Mouse (Mus musculus): ENCODE results near the gene Gm45785.
"Not testable (repeated sequence)": the region's sequence is repeated elsewhere in the genome, so short reads cannot be mapped to it uniquely, and the experiment has no call there.

Gm45785 gene

GRCm38 (mm10) chr7:140855860-140856784 is at the start of gene Gm45785:
Gene Gm45785 (minus strand): TSS chr7:140856331.
- DNase-seq (ENCODE audit: low read depth, low spot score): peak; percentile 96

DNA sequence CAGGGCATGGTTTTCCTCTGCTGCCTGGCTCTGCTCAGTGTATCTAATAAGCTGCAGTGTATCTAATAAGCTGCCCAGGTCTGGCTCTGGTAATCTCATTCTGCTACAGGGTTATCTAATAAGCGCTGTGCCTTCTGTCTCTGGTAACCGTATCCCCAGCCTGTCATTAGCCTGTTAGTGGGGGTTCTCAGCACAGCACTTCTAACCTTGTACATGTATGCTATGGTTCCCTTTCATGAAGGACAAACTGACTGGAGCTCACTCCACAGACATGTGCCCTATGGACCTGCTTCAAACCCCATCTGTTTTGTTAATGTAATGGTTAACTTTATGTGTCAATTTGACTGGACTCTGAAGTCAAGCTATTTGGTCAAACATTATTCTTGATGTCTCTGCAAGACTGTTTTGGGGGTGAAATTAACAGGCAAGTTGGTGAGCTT is 49.5 kb upstream of the Gm45785 start:
- DNase-seq (ENCODE audit: low read depth, low spot score): no peak

DNA sequence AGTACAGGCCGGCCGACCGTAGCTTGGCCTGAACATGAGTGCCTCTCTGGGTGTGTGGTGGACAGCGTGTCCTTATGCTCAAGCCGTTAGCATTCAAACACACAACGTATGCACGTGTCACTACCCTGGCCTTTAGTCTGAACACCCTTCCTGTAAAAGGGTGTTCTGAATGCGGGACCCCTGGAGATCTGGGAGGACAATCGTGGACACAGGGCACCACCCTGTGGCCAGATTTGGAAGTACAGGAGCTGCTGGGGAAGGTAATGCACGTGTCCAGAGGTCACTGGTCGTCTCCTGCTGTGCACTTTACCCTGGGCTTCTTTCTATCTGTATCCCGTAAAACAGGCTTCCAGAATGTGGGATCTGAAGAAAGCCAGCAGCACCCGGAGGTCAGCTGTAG is 47.1 kb upstream of the Gm45785 start:
- peak; percentile 74 for DNase-seq (ENCODE audit: low read depth, low spot score)

- DNase-seq (ENCODE audit: low read depth, low spot score): no peak
Observed at GRCm38 (mm10) chr7:140902036-140902875, 46.1 kb upstream of the Gm45785 start.

DNA sequence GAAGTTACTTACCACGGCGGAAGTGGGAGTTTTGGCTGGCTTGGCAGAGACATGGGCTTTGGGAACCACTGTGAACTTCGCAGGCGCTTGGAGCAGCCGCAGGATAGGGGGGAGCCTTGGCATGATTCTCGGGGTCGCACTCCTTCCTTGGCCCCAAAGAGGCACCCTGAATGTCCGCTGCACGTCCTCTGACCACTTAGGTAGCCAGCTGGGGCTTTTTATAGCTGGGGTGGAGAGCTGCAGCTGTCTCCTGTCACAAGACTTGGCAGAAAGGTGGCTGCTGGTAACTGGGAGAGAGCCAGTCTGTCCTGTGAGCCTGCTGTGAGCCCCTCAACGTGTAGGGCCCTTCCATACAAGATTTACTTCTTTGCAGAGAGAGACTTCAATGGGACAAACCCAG is 44.1 kb upstream of the Gm45785 start, which contains the start of gene Cox8b:
Gene Cox8b (minus strand): TSS at position 227 of the 400 bp plus-strand sequence.
- no peak for DNase-seq (ENCODE audit: low read depth, low spot score)

DNA sequence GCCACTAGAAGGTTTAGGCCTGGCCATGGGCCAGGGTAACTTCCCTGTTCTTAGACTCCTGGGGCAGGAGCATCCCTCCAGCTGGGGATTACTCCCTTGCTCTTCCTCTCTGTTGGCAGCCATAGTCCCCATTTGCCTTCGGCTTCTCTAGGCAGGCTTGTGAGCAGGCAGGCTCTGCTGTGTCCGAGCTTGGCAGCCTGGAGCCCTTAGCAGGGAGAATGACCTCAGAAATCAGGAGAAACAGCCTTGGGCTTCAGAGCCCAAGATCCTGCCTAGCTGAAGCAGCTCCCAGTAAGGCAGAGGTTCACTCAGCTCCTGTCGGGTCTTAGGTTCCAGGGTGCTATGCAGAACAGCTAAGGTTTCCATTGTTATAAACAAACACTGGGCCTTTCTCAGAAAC is 43.0 kb upstream of the Gm45785 start:
- no peak for DNase-seq (ENCODE audit: low read depth, low spot score)

DNA sequence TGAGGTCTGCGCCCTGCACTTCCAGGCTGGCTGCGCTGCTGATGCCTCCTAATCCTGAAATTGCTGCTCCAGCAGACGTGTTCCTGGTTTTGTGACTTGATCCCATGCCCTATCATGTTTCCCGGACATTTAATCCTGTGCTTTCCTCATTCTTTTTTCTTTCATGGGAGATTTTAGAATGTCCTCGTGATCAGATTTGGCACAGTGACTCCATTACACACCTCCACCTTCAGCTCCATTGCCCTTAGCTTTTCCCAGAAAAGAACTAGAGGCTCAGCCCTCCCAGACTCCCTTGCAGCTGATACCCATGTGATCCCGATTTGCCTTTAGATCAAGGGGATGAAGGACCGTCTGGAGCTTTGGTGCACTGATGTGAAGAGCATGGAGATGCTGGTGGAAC is 41.7 kb upstream of the Gm45785 start:
- no peak for DNase-seq (ENCODE audit: low read depth, low spot score)

GRCm38 (mm10) chr7:140894611-140895010 is 38.5 kb upstream of the Gm45785 start:
- no peak for DNase-seq (ENCODE audit: low read depth, low spot score)

DNA sequence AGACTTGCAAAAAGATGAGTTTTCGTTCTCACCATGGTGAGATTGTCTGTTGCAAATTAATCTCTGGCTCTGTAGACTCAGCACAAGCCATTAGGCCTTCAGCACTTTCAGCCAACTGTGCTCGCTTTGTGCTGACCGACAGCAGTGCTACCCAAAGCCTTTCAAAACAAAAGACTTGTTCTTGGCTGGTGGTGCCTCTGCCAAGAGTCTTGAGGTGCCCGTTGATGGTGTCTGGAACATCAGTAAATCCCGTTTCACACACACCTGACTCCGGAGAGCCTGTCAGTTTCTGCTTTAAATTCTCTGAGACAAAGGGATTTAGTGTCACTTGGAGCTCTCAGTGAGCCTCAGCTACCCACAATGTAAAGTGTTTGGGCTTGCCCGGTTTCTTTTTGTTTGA is 37.9 kb upstream of the Gm45785 start:
- DNase-seq (ENCODE audit: low read depth, low spot score): no peak

- not testable (repeated sequence) for DNase-seq (ENCODE audit: low read depth, low spot score)
Observed at GRCm38 (mm10) chr7:140890636-140891035, 34.5 kb upstream of the Gm45785 start.

- DNase-seq (ENCODE audit: low read depth, low spot score): no peak
Observed at GRCm38 (mm10) chr7:140882469-140882803, 26.3 kb upstream of the Gm45785 start.

- peak; percentile 93 for DNase-seq (ENCODE audit: low read depth, low spot score)
Observed at GRCm38 (mm10) chr7:140881696-140882468, 25.8 kb upstream of the Gm45785 start, which contains the start of the genes Psmd13 and Sirt3. Gene Psmd13 (plus strand): TSS chr7:140881968. Gene Sirt3 (minus strand): TSS chr7:140882309.

GRCm38 (mm10) chr7:140880865-140881515 is 24.9 kb upstream of the Gm45785 start:
- DNase-seq (ENCODE audit: low read depth, low spot score): peak; percentile 4

DNA sequence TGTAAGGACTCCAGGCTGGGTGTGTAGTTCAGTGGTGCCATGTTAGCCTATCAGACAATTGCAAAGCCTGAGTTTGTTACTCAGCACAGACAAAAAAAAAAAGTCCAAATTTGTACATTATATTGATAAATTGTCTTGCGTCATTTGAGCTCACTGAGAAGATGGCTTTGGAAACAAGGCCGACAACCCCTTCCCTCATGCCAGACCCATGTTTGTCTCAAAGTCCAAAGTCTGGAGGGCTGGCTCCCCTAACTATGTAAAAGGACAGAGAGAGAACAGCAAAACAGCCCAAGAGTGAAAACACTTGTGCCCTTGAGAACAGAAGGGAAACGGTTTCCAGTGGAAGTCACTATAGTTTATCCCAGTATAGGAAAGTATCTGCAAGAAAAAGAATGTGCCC is 24.3 kb upstream of the Gm45785 start:
- no peak for DNase-seq (ENCODE audit: low read depth, low spot score)

GRCm38 (mm10) chr7:140879355-140879754 is 23.2 kb upstream of the Gm45785 start:
- DNase-seq (ENCODE audit: low read depth, low spot score): no peak

DNA sequence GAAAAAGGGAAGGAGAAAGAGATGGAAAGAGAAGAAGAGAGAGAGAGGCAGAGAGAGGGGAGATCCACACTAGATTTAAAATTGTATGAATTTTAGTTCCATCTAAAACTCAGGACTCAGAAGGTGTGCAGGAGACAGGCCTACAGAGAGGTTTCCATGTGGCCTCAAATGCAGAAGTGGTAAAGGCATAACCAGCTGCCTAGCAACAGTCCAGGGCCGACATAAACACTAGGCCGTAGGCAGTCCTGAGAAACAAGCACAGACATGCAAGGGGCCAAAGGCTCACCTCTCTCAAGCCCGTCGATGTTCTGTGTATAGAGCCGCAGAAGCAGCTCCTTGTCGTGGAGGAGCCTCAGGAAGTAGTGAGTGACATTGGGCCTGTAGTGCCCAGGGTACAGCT is 21.2 kb upstream of the Gm45785 start:
- DNase-seq (ENCODE audit: low read depth, low spot score): no peak

DNA sequence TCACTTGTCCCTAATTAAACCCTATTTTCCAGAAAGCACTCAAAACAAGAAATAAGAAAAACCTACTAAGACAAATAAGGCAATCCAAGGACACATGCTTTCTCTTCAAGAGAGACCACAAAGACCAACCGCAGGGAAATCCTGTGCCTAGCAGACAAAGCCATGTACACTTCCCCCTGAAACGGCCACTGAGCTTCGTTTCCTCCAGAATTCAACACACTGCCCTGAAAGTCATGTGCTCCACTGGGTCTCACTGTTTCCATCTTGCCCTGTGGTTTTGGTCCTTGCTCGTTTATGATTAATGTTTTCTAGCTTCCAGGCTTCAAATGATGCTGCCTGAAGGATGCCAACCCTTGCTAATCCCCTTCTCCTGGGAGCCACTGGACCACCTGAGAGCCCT is 18.1 kb upstream of the Gm45785 start:
- no peak for DNase-seq (ENCODE audit: low read depth, low spot score)

DNA sequence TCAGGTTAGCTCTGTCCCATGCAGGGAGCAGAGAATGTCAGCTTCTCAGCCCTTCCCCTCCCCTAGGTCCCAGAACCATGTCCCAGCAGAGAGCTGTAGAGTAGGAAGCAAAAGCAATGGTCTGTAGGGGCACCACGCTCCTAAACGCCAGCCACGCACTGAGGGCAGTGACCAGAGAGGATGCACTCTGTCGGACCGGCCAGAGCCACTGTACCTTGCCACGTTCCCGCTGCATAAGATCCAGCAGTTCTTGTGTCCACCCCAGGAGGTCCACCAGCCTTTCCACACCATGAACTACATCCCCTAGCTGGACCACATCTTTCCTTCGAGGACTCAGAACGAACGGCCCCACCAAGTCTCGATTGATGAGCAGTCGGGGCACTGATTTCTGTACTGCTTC is 8.6 kb upstream of the Gm45785 start:
- no peak for DNase-seq (ENCODE audit: low read depth, low spot score)

DNA sequence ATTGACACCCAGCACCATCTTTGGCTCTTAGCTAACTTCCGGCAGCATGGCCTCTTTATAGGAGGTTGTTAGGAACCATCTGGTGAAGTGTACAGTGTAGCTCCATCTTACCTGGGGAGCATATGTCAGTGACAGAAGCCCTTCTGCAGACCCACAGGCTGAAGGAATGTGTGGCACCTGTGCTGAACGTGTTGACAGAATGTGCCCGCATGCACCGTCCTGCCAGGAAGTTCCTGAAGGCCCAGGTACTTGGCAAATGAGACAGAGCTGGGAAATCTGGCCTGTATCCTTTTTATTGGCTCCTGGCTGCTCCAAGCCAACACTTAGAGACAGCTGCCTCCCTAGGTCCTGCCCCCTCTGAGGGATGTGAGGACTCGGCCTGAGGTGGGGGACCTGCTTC is 4.6 kb upstream of the Gm45785 start:
- DNase-seq (ENCODE audit: low read depth, low spot score): no peak

DNA sequence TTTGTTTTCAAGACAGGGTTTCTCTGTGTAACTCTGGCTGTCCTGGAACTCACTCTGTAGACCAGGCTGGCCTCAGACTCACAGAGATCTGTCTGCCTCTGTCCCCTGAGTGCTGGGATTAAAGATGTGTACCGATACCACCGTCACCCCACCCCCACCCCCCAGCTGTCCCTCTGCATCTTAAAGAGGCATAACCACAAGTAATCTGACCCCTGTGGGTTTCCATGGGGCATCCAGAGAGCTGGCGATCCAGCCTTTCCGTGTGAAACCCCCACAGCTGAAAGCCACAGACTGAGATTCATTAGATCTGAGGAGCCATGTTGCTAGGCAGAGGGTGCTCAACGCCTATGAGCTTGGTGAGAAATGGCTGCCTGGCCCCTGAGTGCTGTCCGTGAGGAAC is 3.9 kb upstream of the Gm45785 start:
- no peak for DNase-seq (ENCODE audit: low read depth, low spot score)

DNA sequence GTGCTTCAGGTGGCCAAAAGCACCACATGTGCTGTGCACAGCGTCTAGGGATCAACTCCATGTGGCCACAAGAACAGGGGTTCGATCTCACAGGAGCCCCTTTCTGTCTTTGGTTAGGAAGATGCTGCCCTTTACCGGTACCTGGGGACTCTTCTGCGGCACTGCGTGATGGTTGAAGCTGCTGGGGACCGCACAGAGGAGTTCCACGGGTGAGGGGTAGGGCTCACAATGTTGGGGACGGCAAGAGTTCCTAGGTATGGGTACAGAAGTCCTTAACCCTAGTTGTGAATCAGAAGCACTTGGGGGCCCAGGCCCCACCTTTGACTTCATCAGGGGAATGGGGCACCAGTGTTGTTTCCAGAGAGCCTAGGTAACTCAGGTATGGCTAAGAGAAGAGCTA is 2.6 kb upstream of the Gm45785 start:
- no peak for DNase-seq (ENCODE audit: low read depth, low spot score)
